Comparison of ENCODE assay signal across 10 mouse cellular contexts in genomic region chr10:25111636-25112422, GRCm38 (mm10).
DNase-seq lines count a peak whose midpoint lies in the region; ATAC-seq lines count a peak whose summit lies in the region.
"Had no signal": no experiment of that assay in that cellular context is flagged by ENCODE, and none has a peak within 500 bp of the region (broad histone marks: within the 10 kb centered on the region; RNA-seq: fewer than 3 reads in every experiment).

No protein-coding gene starts in this region.

- H3K9ac ChIP-seq in lung, embryonic 16.5 days (ENCODE audit: low read length), result no peak overlapping the region
- no peak overlapping the region for H3K9ac ChIP-seq in forebrain, embryonic 14.5 days (ENCODE audit: low read length)
- H3K9ac ChIP-seq in limb, embryonic 13.5 days, result no peak overlapping the region
- H3K9ac ChIP-seq: liver, embryonic 15.5 days had no signal

- no peaks in the 10 kb centered on the region for H3K9me3 ChIP-seq in lung, embryonic 16.5 days (ENCODE audit: control insufficient read depth, low read length)
- no peaks in the 10 kb centered on the region for H3K9me3 ChIP-seq in forebrain, embryonic 14.5 days (replicated peaks; ENCODE audit: control insufficient read depth, low read length)
- no peaks in the 10 kb centered on the region for H3K9me3 ChIP-seq in limb, embryonic 13.5 days
- H3K9me3 ChIP-seq: liver, embryonic 15.5 days had no signal

- WGBS in lung, embryonic 16.5 days, result 11% methylated on average over 11 of the region's 11 CpGs
- 4% methylated on average over 11 of the region's 11 CpGs for WGBS in forebrain, embryonic 14.5 days
- WGBS in limb, embryonic 13.5 days, result 10% methylated on average over 11 of the region's 11 CpGs

- H3K4me3 ChIP-seq in lung, embryonic 16.5 days (ENCODE audit: low read length), result no peak overlapping the region
- no peak overlapping the region for H3K4me3 ChIP-seq in forebrain, embryonic 14.5 days (ENCODE audit: low read depth, low read length)
- H3K4me3 ChIP-seq in limb, embryonic 13.5 days, result no peak overlapping the region
- H3K4me3 ChIP-seq: liver, embryonic 15.5 days had no signal

- DNase-seq in lung, postnatal 36 days, result no peak
- peak; percentile 68 for DNase-seq in forebrain, embryonic 14.5 days (ENCODE audit: low spot score)
- no peak for DNase-seq in ovary, postnatal 10 days (ENCODE audit: low spot score)
- no peak for DNase-seq in gastrocnemius, adult 8-10 months (ENCODE audit: low spot score in 2 of 2)
- DNase-seq in gastrocnemius, postnatal 10 days, result no peak
- no peak for DNase-seq in adrenal gland, adult 8-10 months

- H3K36me3 ChIP-seq in lung, embryonic 16.5 days (ENCODE audit: control insufficient read depth, insufficient read depth, low read length), result no peaks in the 10 kb centered on the region
- no peaks in the 10 kb centered on the region for H3K36me3 ChIP-seq in forebrain, embryonic 14.5 days (ENCODE audit: control insufficient read depth, insufficient read depth, low read length)
- H3K36me3 ChIP-seq in limb, embryonic 13.5 days, result no peaks in the 10 kb centered on the region
- H3K36me3 ChIP-seq: liver, embryonic 15.5 days had no signal

- H3K27ac ChIP-seq in lung, embryonic 16.5 days (ENCODE audit: low read length), result peak overlapping the region; percentile 63
- H3K27ac ChIP-seq in forebrain, embryonic 14.5 days (ENCODE audit: low read depth, low read length), result no peak overlapping the region; the same call in 1 of the 2 replicates
- no peak overlapping the region for H3K27ac ChIP-seq in limb, embryonic 13.5 days
- H3K27ac ChIP-seq: liver, embryonic 15.5 days had no signal

- no peak overlapping the region; the same call in 1 of the 2 replicates for H3K4me2 ChIP-seq in lung, embryonic 16.5 days (ENCODE audit: low read depth, low read length)
- H3K4me2 ChIP-seq in forebrain, embryonic 14.5 days (ENCODE audit: low read length), result no peak overlapping the region
- no peak overlapping the region for H3K4me2 ChIP-seq in limb, embryonic 13.5 days (replicated peaks)
- H3K4me2 ChIP-seq: liver, embryonic 15.5 days had no signal

- peaks cover 7% of the 10 kb centered on the region; the same call in 1 of the 2 replicates for H3K4me1 ChIP-seq in lung, embryonic 16.5 days (replicated peaks; ENCODE audit: control insufficient read depth, insufficient read depth, low read length)
- peaks cover 16% of the 10 kb centered on the region for H3K4me1 ChIP-seq in forebrain, embryonic 14.5 days (ENCODE audit: control insufficient read depth, insufficient read depth, low read length)
- H3K4me1 ChIP-seq in limb, embryonic 13.5 days, result peaks cover 11% of the 10 kb centered on the region
- H3K4me1 ChIP-seq: liver, embryonic 15.5 days had no signal

- H3K27me3 ChIP-seq in lung, embryonic 16.5 days (ENCODE audit: control insufficient read depth, insufficient read depth, low read depth, low read length), result no peaks in the 10 kb centered on the region
- H3K27me3 ChIP-seq in forebrain, embryonic 14.5 days (replicated peaks; ENCODE audit: control insufficient read depth, insufficient read depth, low read length), result no peaks in the 10 kb centered on the region
- no peaks in the 10 kb centered on the region for H3K27me3 ChIP-seq in limb, embryonic 13.5 days
- H3K27me3 ChIP-seq: liver, embryonic 15.5 days had no signal

- peak; percentile 59 for ATAC-seq in lung, embryonic 16.5 days (ENCODE audit: low read depth)
- ATAC-seq in forebrain, embryonic 14.5 days, result peak; percentile 73
- 0 out of 2 replicates have a peak, but pooled peaks have one; percentile 64 for ATAC-seq in limb, embryonic 13.5 days (ENCODE audit: low FRiP score, low read depth)
- ATAC-seq: Patski had no signal
